Mouse (Mus musculus): ENCODE measurements around the gene Eef1akmt3.
"Not testable (repeated sequence)": the region's sequence is repeated elsewhere in the genome, so short reads cannot be mapped to it uniquely, and the experiment has no call there.

The Eef1akmt3 gene

GRCm38 (mm10) chr10:127071203-127071602 lies 29.9 kb upstream of the Eef1akmt3 start:
- DNase-seq (ENCODE audit: extremely low read depth, insufficient read length, low spot score): no peak

- peak; percentile 82 for DNase-seq (ENCODE audit: extremely low read depth, insufficient read length, low spot score)
Observed at GRCm38 (mm10) chr10:127070190-127071121, 29.1 kb upstream of the Eef1akmt3 start, which contains the start of gene Tspan31. Gene Tspan31, minus strand, starts transcription at chr10:127070264.

GRCm38 (mm10) chr10:127069281-127070189 lies 28.2 kb upstream of the Eef1akmt3 start:
- peak; percentile 54 for DNase-seq (ENCODE audit: extremely low read depth, insufficient read length, low spot score)

- DNase-seq (ENCODE audit: extremely low read depth, insufficient read length, low spot score): no peak
Observed at GRCm38 (mm10) chr10:127068360-127069038, 27.2 kb upstream of the Eef1akmt3 start.

GRCm38 (mm10) chr10:127066519-127067018 lies 25.3 kb upstream of the Eef1akmt3 start:
- no peak for DNase-seq (ENCODE audit: extremely low read depth, insufficient read length, low spot score)

- no peak for DNase-seq (ENCODE audit: extremely low read depth, insufficient read length, low spot score)
Observed at GRCm38 (mm10) chr10:127065981-127066380, 24.7 kb upstream of the Eef1akmt3 start.

GRCm38 (mm10) chr10:127063913-127064870 lies 22.9 kb upstream of the Eef1akmt3 start:
- no peak for DNase-seq (ENCODE audit: extremely low read depth, insufficient read length, low spot score)

GRCm38 (mm10) chr10:127063239-127063872 lies 22.0 kb upstream of the Eef1akmt3 start, which contains the start of gene Cdk4:
Gene Cdk4, plus strand, starts transcription at chr10:127063534.
- peak; percentile 100 for DNase-seq (ENCODE audit: extremely low read depth, insufficient read length, low spot score)

- peak; percentile 47 for DNase-seq (ENCODE audit: extremely low read depth, insufficient read length, low spot score)
Observed at GRCm38 (mm10) chr10:127062503-127062902, 21.2 kb upstream of the Eef1akmt3 start.

- DNase-seq (ENCODE audit: extremely low read depth, insufficient read length, low spot score): not testable (repeated sequence)
Observed at GRCm38 (mm10) chr10:127062101-127062500, 20.8 kb upstream of the Eef1akmt3 start.

- DNase-seq (ENCODE audit: extremely low read depth, insufficient read length, low spot score): no peak
Observed at GRCm38 (mm10) chr10:127061513-127061912, 20.2 kb upstream of the Eef1akmt3 start.

- DNase-seq (ENCODE audit: extremely low read depth, insufficient read length, low spot score): no peak
Observed at GRCm38 (mm10) chr10:127061085-127061484, 19.8 kb upstream of the Eef1akmt3 start.

GRCm38 (mm10) chr10:127059968-127060916 lies 18.9 kb upstream of the Eef1akmt3 start, which contains the start of gene March9:
Gene March9, minus strand, starts transcription at chr10:127060184.
- DNase-seq (ENCODE audit: extremely low read depth, insufficient read length, low spot score): peak; percentile 60

GRCm38 (mm10) chr10:127059174-127059967 lies 18.1 kb upstream of the Eef1akmt3 start:
- no peak for DNase-seq (ENCODE audit: extremely low read depth, insufficient read length, low spot score)

- DNase-seq (ENCODE audit: extremely low read depth, insufficient read length, low spot score): no peak
Observed at GRCm38 (mm10) chr10:127058708-127059107, 17.4 kb upstream of the Eef1akmt3 start.

GRCm38 (mm10) chr10:127058161-127058560 lies 16.8 kb upstream of the Eef1akmt3 start:
- DNase-seq (ENCODE audit: extremely low read depth, insufficient read length, low spot score): peak; percentile 52

GRCm38 (mm10) chr10:127056490-127056889 lies 15.2 kb upstream of the Eef1akmt3 start:
- no peak for DNase-seq (ENCODE audit: extremely low read depth, insufficient read length, low spot score)

Data from 3134 (cell line).